Mouse (Mus musculus): ENCODE data around the gene Aqp8.

Gene Aqp8

GRCm38 (mm10) chr7:123462070-123462501, at the start of gene Aqp8:
Aqp8 (plus strand) TSS chr7:123462291.
- no peak for DNase-seq (ENCODE audit: low spot score in 2 of 2)

GRCm38 (mm10) chr7:123416803-123417202, 45.3 kb upstream of the Aqp8 start:
- no peak for DNase-seq (ENCODE audit: low spot score in 2 of 2)

- DNase-seq (ENCODE audit: low spot score in 2 of 2): no peak
Measured at GRCm38 (mm10) chr7:123417661-123418060, 44.4 kb upstream of the Aqp8 start.

GRCm38 (mm10) chr7:123419984-123420383, 42.1 kb upstream of the Aqp8 start:
- DNase-seq (ENCODE audit: low spot score in 2 of 2): no peak

GRCm38 (mm10) chr7:123421958-123422357, 40.1 kb upstream of the Aqp8 start:
- DNase-seq (ENCODE audit: low spot score in 2 of 2): no peak

GRCm38 (mm10) chr7:123424281-123424680, 37.8 kb upstream of the Aqp8 start:
- DNase-seq (ENCODE audit: low spot score in 2 of 2): no peak

- DNase-seq (ENCODE audit: low spot score in 2 of 2): no peak
Measured at GRCm38 (mm10) chr7:123425134-123425757, 36.8 kb upstream of the Aqp8 start.

- DNase-seq (ENCODE audit: low spot score in 2 of 2): peak; percentile 21 to 31
Measured at GRCm38 (mm10) chr7:123429624-123430410, 32.3 kb upstream of the Aqp8 start.

- no peak for DNase-seq (ENCODE audit: low spot score in 2 of 2)
Measured at GRCm38 (mm10) chr7:123430411-123430705, 31.7 kb upstream of the Aqp8 start.

GRCm38 (mm10) chr7:123431206-123431605, 30.9 kb upstream of the Aqp8 start:
- DNase-seq (ENCODE audit: low spot score in 2 of 2): no peak

GRCm38 (mm10) chr7:123442079-123442478, 20.0 kb upstream of the Aqp8 start:
- no peak for DNase-seq (ENCODE audit: low spot score in 2 of 2)

- DNase-seq (ENCODE audit: low spot score in 2 of 2): no peak
Measured at GRCm38 (mm10) chr7:123448794-123449193, 13.3 kb upstream of the Aqp8 start.

GRCm38 (mm10) chr7:123449676-123450075, 12.4 kb upstream of the Aqp8 start:
- DNase-seq (ENCODE audit: low spot score in 2 of 2): no peak

GRCm38 (mm10) chr7:123450515-123450914, 11.6 kb upstream of the Aqp8 start:
- no peak for DNase-seq (ENCODE audit: low spot score in 2 of 2)

GRCm38 (mm10) chr7:123452551-123452950, 9.5 kb upstream of the Aqp8 start:
- DNase-seq (ENCODE audit: low spot score in 2 of 2): no peak

GRCm38 (mm10) chr7:123453066-123453465, 9.0 kb upstream of the Aqp8 start:
- no peak for DNase-seq (ENCODE audit: low spot score in 2 of 2)

- no peak for DNase-seq (ENCODE audit: low spot score in 2 of 2)
Measured at GRCm38 (mm10) chr7:123455088-123455487, 7.0 kb upstream of the Aqp8 start.

- no peak for DNase-seq (ENCODE audit: low spot score in 2 of 2)
Measured at GRCm38 (mm10) chr7:123458309-123458708, 3.8 kb upstream of the Aqp8 start.

- no peak for DNase-seq (ENCODE audit: low spot score in 2 of 2)
Measured at GRCm38 (mm10) chr7:123459247-123459646, 2.8 kb upstream of the Aqp8 start.

GRCm38 (mm10) chr7:123461316-123461715, 775 bp upstream of the Aqp8 start:
- DNase-seq (ENCODE audit: low spot score in 2 of 2): no peak

- DNase-seq (ENCODE audit: low spot score in 2 of 2): no peak
Measured at GRCm38 (mm10) chr7:123463569-123463968, 1.5 kb downstream of the Aqp8 start.

- DNase-seq (ENCODE audit: low spot score in 2 of 2): peak in 1 of 2 experiments; percentile 27
Measured at GRCm38 (mm10) chr7:123465692-123466387, 3.7 kb downstream of the Aqp8 start.

GRCm38 (mm10) chr7:123467961-123468360, 5.9 kb downstream of the Aqp8 start:
- DNase-seq (ENCODE audit: low spot score in 2 of 2): no peak

Data from natural killer cell, adult 2 months (primary cell).